Mouse (Mus musculus): ENCODE measurements around the gene A530064D06Rik. TPM values are rescaled to one million over a fixed set of nuclear protein-coding genes. Genes with fewer than 3 reads are reported as not detected.

A530064D06Rik gene
- total RNA-seq (2014; fragmentation: Nextera tagmentation) (1.2 TPM in 1 of 2 replicates, not detected in the other), total RNA-seq (2017) (0.30 and 1.2 TPM in 2 replicates)

GRCm38 (mm10) chr17:48167103-48167502 lies at the start of gene A530064D06Rik:
Gene A530064D06Rik (minus strand): TSS chr17:48167275.
- ATAC-seq (replicated peaks; ENCODE audit: poor library complexity, severe bottlenecking) = peak; percentile 91

- ATAC-seq (replicated peaks; ENCODE audit: poor library complexity, severe bottlenecking) = no peak
Measured at GRCm38 (mm10) chr17:48215429-48215828, 48.4 kb upstream of the A530064D06Rik start.

GRCm38 (mm10) chr17:48213511-48213910 lies 46.4 kb upstream of the A530064D06Rik start:
- no peak for ATAC-seq (replicated peaks; ENCODE audit: poor library complexity, severe bottlenecking)

GRCm38 (mm10) chr17:48212596-48212995 lies 45.5 kb upstream of the A530064D06Rik start:
- no peak for ATAC-seq (replicated peaks; ENCODE audit: poor library complexity, severe bottlenecking)

GRCm38 (mm10) chr17:48203086-48203485 lies 36.0 kb upstream of the A530064D06Rik start:
- no peak for ATAC-seq (replicated peaks; ENCODE audit: poor library complexity, severe bottlenecking)

GRCm38 (mm10) chr17:48192366-48192765 lies 25.3 kb upstream of the A530064D06Rik start:
- ATAC-seq (replicated peaks; ENCODE audit: poor library complexity, severe bottlenecking) = peak; percentile 68

GRCm38 (mm10) chr17:48185252-48185651 lies 18.2 kb upstream of the A530064D06Rik start:
- peak; percentile 97 for ATAC-seq (replicated peaks; ENCODE audit: poor library complexity, severe bottlenecking)

GRCm38 (mm10) chr17:48157382-48158076 lies 9.5 kb downstream of the A530064D06Rik start:
- ATAC-seq (replicated peaks; ENCODE audit: poor library complexity, severe bottlenecking) = no peak

- ATAC-seq (replicated peaks; ENCODE audit: poor library complexity, severe bottlenecking) = peak; percentile 74
Measured at GRCm38 (mm10) chr17:48146120-48146519, 21.0 kb downstream of the A530064D06Rik start, which contains the start of gene 9830107B12Rik. Gene 9830107B12Rik (minus strand): TSS chr17:48146268.

GRCm38 (mm10) chr17:48132810-48133209 lies 34.3 kb downstream of the A530064D06Rik start:
- no peak for ATAC-seq (replicated peaks; ENCODE audit: poor library complexity, severe bottlenecking)

- ATAC-seq (replicated peaks; ENCODE audit: poor library complexity, severe bottlenecking) = no peak
Measured at GRCm38 (mm10) chr17:48120456-48120855, 46.6 kb downstream of the A530064D06Rik start.

GRCm38 (mm10) chr17:48119656-48120055 lies 47.4 kb downstream of the A530064D06Rik start:
- ATAC-seq (replicated peaks; ENCODE audit: poor library complexity, severe bottlenecking) = peak; percentile 76

GRCm38 (mm10) chr17:48118570-48118969 lies 48.5 kb downstream of the A530064D06Rik start:
- peak; percentile 97 for ATAC-seq (replicated peaks; ENCODE audit: poor library complexity, severe bottlenecking)

GRCm38 (mm10) chr17:48110547-48111287 lies 56.4 kb downstream of the A530064D06Rik start:
- ATAC-seq (replicated peaks; ENCODE audit: poor library complexity, severe bottlenecking) = peak; percentile 76

GRCm38 (mm10) chr17:48108520-48108919 lies 58.6 kb downstream of the A530064D06Rik start:
- no peak for ATAC-seq (replicated peaks; ENCODE audit: poor library complexity, severe bottlenecking)

GRCm38 (mm10) chr17:48107862-48108261 lies 59.2 kb downstream of the A530064D06Rik start:
- ATAC-seq (replicated peaks; ENCODE audit: poor library complexity, severe bottlenecking) = 0 out of 2 replicates have a peak, but pooled peaks have one; percentile 7

- ATAC-seq (replicated peaks; ENCODE audit: poor library complexity, severe bottlenecking) = peak; percentile 57
Measured at GRCm38 (mm10) chr17:48107333-48107732, 59.7 kb downstream of the A530064D06Rik start.

- peak; percentile 84 for ATAC-seq (replicated peaks; ENCODE audit: poor library complexity, severe bottlenecking)
Measured at GRCm38 (mm10) chr17:48100441-48101417, 66.3 kb downstream of the A530064D06Rik start.

- no peak for ATAC-seq (replicated peaks; ENCODE audit: poor library complexity, severe bottlenecking)
Measured at GRCm38 (mm10) chr17:48099312-48099711, 67.8 kb downstream of the A530064D06Rik start.

Measured in granulocyte monocyte progenitor cell, adult 5-6 weeks (primary cell).